Mouse (Mus musculus) kidney, adult 2 months (tissue): ENCODE results near the gene 9430097D07Rik.

Experiments
- CTCF ChIP-seq: fragments of 200-500 bp; conservative IDR thresholded peaks from 2 replicates; pipeline ENCODE4 v1.5.1; 2011; ENCODE audit warnings: low read depth, mild to moderate bottlenecking, control low read depth, low read length, moderate library complexity, mixed read lengths; ENCODE audit not compliant: insufficient read depth, insufficient read length
- POLR2A ChIP-seq: fragments of 200-500 bp; IDR thresholded peaks from one replicate; pipeline ENCODE4 v1.6.1; 2011; ENCODE audit warnings: low read depth, low read length, control low read depth

- TF ChIP-seq POLR2A (no peak), CTCF (no peak)
Observed at GRCm38 (mm10) chr2:32546951-32547350, 28.5 kb downstream of the 9430097D07Rik start.
